Mouse (Mus musculus) forebrain, embryonic 10.5 days (tissue): ENCODE data around the gene Lrrc75b. TPM values are rescaled to one million over a fixed set of nuclear protein-coding genes. Genes with fewer than 3 reads are reported as not detected.
A peak's percentile ranks its signal among the peaks of the same experiment; 100 is the strongest.

ENCODE experiments used
- DNase-seq: peaks from one replicate; pipeline ENCODE4 v3.0.0-alpha.2; 2017; ENCODE audit warnings: low spot score; ENCODE audit errors: extremely low spot score
- H3K27ac ChIP-seq: fragments of 300-500 bp; sonication (generic); 2 replicates; pipeline ENCODE4 v1.5.1; 2016; ENCODE audit warnings: mild to moderate bottlenecking
- H3K27me3 ChIP-seq: fragments of 300-500 bp; sonication (generic); 2 replicates; pipeline ENCODE4 v1.6.1; 2016; ENCODE audit warnings: mild to moderate bottlenecking; ENCODE audit not compliant: poor library complexity, severe bottlenecking
- H3K36me3 ChIP-seq: fragments of 300-500 bp; sonication (generic); replicated peaks from 2 replicates; pipeline ENCODE4 v1.6.1; 2016; ENCODE audit warnings: mild to moderate bottlenecking, moderate library complexity
- H3K4me1 ChIP-seq: fragments of 300-500 bp; sonication (generic); 2 replicates; pipeline ENCODE4 v1.6.1; 2016
- H3K4me3 ChIP-seq: fragments of 300-500 bp; sonication (generic); 2 replicates; pipeline ENCODE4 v1.5.1; 2016; ENCODE audit warnings: mild to moderate bottlenecking, moderate library complexity
- H3K9me3 ChIP-seq: fragments of 300-500 bp; sonication (generic); 2 replicates; pipeline ENCODE4 v1.6.1; 2016; ENCODE audit warnings: mild to moderate bottlenecking, moderate library complexity
- WGBS: fragments of 180-500 bp; shearing (Covaris S2); methylation state at CpG from one replicate; pipeline ENCODE4 v1.1.7; 2016; 5-methylcytosine and 5-hydroxymethylcytosine counted together
- polyA plus RNA-seq: library from polyadenylated mRNA; unstranded; fragments of >200 nt; fragmentation: Nextera tagmentation; extraction: Ambion mirVana; gene quantifications from 2 replicates; pipeline ENCODE4 v1.2.1, GENCODE M21; 2016

Gene Lrrc75b
- polyA plus RNA-seq, 1 experiment from 2014 or later, result 1.1 TPM

- no peaks in the 10 kb centered on the region for H3K9me3 ChIP-seq
- DNase-seq, result no peak
- no peaks in the 10 kb centered on the region for H3K36me3 ChIP-seq
- H3K4me1 ChIP-seq, result peaks cover 25% of the 10 kb centered on the region
- H3K4me3 ChIP-seq, result no peak overlapping the region
- 74% methylated on average over 6 of the region's 6 CpGs for WGBS
- peaks cover 73% of the 10 kb centered on the region for H3K27me3 ChIP-seq
- H3K27ac ChIP-seq, result no peak overlapping the region
These were observed 5.3 kb upstream of the Lrrc75b start for GRCm38 (mm10) chr10:75565436-75565835.

- H3K27me3 ChIP-seq, result peaks cover 75% of the 10 kb centered on the region
- WGBS, result 85% methylated on average over 12 of the region's 12 CpGs
- DNase-seq, result no peak
These were observed 4.6 kb upstream of the Lrrc75b start for GRCm38 (mm10) chr10:75564687-75565265.

DNA sequence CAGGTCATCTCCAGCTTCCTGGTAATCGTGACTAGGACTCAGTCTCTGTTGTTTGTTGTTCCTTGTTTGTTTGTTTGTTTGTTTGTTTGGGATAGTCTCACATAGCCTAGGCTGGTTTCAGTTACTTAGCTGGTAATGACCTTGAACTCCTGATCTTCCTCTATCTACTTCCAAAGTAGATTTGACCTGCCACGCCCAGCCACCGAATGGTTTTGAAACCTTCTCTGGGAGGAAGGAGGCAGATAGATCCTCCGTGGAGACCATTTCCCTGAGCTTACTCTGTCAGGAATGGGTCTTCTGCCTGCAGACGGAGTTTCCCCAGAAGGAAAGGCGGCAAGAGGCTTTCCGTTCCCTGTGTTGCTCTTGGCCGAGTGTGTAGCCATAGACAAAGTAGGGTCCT, 2.5 kb upstream of the Lrrc75b start:
- H3K9me3 ChIP-seq, result no peaks in the 10 kb centered on the region
- no peak overlapping the region for H3K27ac ChIP-seq
- peaks cover 75% of the 10 kb centered on the region for H3K27me3 ChIP-seq
- H3K36me3 ChIP-seq, result no peaks in the 10 kb centered on the region
- no peak for DNase-seq
- WGBS, result 88% methylated on average over 8 of the region's 8 CpGs
- peaks cover 35% of the 10 kb centered on the region for H3K4me1 ChIP-seq
- no peak overlapping the region for H3K4me3 ChIP-seq

More at GRCm38 (mm10) chr10:75564687-75565265, 4.6 kb upstream of the Lrrc75b start:
- Histone ChIP-seq H3K4me1 (peaks cover 32% of the 10 kb centered on the region), H3K36me3 (no peaks in the 10 kb centered on the region), H3K4me3 (no peak overlapping the region), H3K9me3 (no peaks in the 10 kb centered on the region), H3K27ac (no peak overlapping the region)

DNA sequence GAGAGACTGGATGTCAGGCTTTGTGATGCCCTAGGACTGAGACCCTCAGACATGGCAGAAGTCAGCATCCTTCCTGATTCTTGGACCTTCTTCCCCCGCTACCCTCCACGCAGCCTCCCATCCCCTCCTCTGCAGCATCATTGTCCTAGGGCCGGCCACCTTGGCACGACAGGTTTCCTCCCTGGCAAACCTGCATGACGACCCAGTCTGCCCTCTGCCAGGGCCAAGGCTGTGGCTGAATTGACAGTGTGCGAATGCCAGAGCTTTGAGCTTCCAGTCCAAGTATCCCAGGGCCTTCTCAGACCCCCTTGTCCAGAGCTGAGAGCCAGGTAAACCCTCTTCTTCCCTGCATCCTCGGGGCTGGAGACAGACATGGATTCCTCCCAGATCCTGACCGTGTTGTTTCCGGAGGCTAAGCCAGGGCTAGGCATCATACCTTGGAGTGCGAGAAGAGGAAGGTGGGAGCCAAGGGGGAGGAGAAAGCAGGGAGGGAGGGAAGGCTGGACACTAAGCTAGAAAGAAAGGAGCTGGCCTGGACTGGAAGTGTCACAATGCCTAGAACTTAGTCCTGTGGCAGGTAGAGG, 1.0 kb upstream of the Lrrc75b start, which contains the start of gene Ggt1:
TSS of gene Ggt1 (plus strand) at position 534 of the 584 bp plus-strand sequence.
- Histone ChIP-seq H3K36me3 (no peaks in the 10 kb centered on the region), H3K4me1 (peaks cover 45% of the 10 kb centered on the region), H3K4me3 (peak within 1 kb of the TSS; percentile 74), H3K27me3 (peaks cover 88% of the 10 kb centered on the region), H3K9me3 (no peaks in the 10 kb centered on the region), H3K27ac (0 out of 2 replicates have a peak within 1 kb of the TSS, but pooled peaks have one; percentile 85)
- 43% methylated on average over 10 of the region's 10 CpGs for WGBS
- DNase-seq, result no peak

DNA sequence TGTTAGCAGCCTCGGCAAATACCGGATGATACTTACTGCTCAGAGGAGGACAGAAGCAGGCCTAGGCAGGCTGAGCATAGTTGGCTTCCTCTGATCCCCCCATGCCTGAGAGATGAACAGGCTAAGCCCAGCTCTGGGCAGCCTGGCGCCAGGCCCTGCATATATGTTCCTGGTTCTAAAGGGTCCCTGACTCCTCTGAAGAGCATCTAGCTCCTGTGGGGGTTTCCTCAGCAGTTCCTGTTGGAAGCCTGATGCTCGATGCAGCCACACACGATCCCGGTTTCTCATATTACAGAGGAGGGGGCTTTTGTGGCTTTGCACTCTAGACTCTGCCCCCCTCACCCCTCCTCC, 394 bp upstream of the Lrrc75b start:
- Histone ChIP-seq H3K9me3 (no peaks in the 10 kb centered on the region), H3K4me3 (peak overlapping the region; percentile 74), H3K4me1 (peaks cover 45% of the 10 kb centered on the region), H3K36me3 (no peaks in the 10 kb centered on the region), H3K27me3 (peaks cover 84% of the 10 kb centered on the region), H3K27ac (peak overlapping the region; percentile 85; the same call in 1 of the 2 replicates)
- no peak for DNase-seq
- WGBS, result 9% methylated on average over 6 of the region's 6 CpGs

GRCm38 (mm10) chr10:75559041-75559675, 972 bp downstream of the Lrrc75b start:
- Histone ChIP-seq H3K9me3 (no peaks in the 10 kb centered on the region), H3K27ac (peak overlapping the region; percentile 85), H3K27me3 (peaks cover 80% of the 10 kb centered on the region), H3K4me3 (peak overlapping the region; percentile 74), H3K4me1 (peaks cover 43% of the 10 kb centered on the region), H3K36me3 (no peaks in the 10 kb centered on the region)
- peak; percentile 37 for DNase-seq
- WGBS, result 5% methylated on average over 14 of the region's 14 CpGs

- WGBS, result 28% methylated on average over 3 of the region's 3 CpGs
These were observed 1.6 kb downstream of the Lrrc75b start for GRCm38 (mm10) chr10:75558515-75558914.

DNA sequence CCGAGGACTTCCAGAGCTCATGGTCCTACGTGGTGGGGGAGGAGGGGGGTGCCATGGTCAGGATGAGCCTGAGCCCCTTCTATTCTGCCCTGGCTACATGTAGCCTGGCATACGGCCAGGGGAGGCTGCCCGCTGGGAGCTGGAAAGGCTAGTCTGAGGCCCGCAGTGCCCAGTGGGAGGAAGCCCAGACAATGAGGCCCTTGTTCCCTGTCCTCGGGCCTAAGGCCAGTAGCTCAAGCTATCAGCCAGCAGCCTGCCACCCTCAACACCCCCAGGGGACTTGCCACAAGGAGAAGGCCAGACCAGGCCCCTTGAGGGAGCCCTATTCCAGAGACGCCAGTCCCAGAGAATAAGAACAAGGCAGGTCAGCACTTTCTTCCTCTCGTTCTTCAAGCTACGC, 4.1 kb downstream of the Lrrc75b start:
- no peaks in the 10 kb centered on the region for H3K9me3 ChIP-seq
- no peak overlapping the region for H3K4me3 ChIP-seq
- DNase-seq, result no peak
- peaks cover 50% of the 10 kb centered on the region for H3K27me3 ChIP-seq
- peaks cover 53% of the 10 kb centered on the region for H3K4me1 ChIP-seq
- peak overlapping the region; percentile 73 for H3K27ac ChIP-seq
- WGBS, result 46% methylated on average over 9 of the region's 9 CpGs
- H3K36me3 ChIP-seq, result no peaks in the 10 kb centered on the region

More at GRCm38 (mm10) chr10:75558515-75558914, 1.6 kb downstream of the Lrrc75b start:
- Histone ChIP-seq H3K4me1 (peaks cover 43% of the 10 kb centered on the region), H3K27me3 (peaks cover 74% of the 10 kb centered on the region), H3K9me3 (no peaks in the 10 kb centered on the region), H3K36me3 (no peaks in the 10 kb centered on the region), H3K27ac (no peak overlapping the region), H3K4me3 (0 out of 2 replicates have a peak overlapping the region, but pooled peaks have one; percentile 74)
- no peak for DNase-seq

DNA sequence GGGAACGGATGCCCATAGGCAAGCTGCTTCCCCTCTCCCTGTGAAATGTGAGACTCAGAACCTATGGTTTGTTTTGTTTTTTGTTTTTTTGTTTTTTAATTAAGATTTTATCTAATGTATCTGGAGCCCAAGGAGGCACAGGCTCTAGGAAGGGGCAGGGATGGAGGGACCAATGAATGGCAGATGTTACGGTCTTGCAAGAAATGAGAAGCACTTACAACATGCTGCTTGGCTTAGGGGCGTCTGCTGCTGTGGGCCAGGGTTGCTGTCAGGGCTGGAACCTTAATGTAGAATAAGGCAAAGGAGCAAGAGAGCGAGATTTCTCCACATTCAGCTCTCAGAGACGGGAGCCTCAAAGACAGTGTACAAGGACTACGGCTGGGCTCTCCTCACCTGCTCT, 4.6 kb downstream of the Lrrc75b start:
- H3K27me3 ChIP-seq, result peaks cover 46% of the 10 kb centered on the region
- no peaks in the 10 kb centered on the region for H3K36me3 ChIP-seq
- no peak for DNase-seq
- peaks cover 50% of the 10 kb centered on the region for H3K4me1 ChIP-seq
- WGBS, result 75% methylated on average over 6 of the region's 6 CpGs
- H3K9me3 ChIP-seq, result no peaks in the 10 kb centered on the region
- H3K4me3 ChIP-seq, result no peak overlapping the region
- H3K27ac ChIP-seq, result peak overlapping the region; percentile 73

GRCm38 (mm10) chr10:75554090-75554489, 6.0 kb downstream of the Lrrc75b start:
- peaks cover 31% of the 10 kb centered on the region for H3K27me3 ChIP-seq
- no peak for DNase-seq
- H3K27ac ChIP-seq, result no peak overlapping the region
- H3K4me3 ChIP-seq, result no peak overlapping the region
- WGBS, result 90% methylated on average over 8 of the region's 8 CpGs
- peaks cover 36% of the 10 kb centered on the region for H3K4me1 ChIP-seq
- no peaks in the 10 kb centered on the region for H3K9me3 ChIP-seq
- H3K36me3 ChIP-seq, result no peaks in the 10 kb centered on the region

DNA sequence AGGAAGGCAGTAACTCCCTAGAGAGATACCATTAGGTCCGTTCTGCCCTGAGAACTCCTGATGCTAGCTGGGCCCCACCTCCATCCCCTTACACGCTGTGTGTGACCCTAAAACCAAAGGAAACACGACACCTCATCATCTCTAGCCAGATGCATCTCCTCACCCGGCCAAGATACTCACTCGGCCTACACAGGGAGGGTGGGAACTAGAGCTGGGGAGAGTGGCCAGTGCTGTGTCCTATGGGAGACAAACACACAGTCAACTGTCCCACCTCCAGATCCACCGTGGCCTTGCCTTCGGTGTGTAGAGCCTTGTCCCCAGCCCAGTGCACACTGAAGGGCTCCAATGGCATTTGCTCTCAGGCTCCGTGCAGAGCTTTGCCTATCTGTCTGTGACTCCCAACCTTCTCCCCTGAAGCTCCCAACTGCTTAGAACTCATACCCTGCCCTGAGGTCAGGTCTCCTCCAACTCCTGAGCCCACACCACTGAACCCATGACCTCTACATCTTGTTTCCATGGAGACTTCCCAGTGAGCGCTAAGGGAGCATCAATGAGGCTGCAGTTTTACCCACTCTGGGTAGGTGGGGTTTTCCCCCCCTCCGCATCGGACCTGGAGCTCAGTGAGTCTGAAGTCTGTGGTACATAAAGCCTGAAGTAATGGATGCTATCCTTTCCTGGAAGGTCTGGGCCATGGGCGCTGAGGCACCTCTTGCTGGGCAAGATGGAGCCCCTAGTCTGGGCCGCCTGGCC, 7.3 kb downstream of the Lrrc75b start:
- Histone ChIP-seq H3K27me3 (peaks cover 19% of the 10 kb centered on the region), H3K36me3 (no peaks in the 10 kb centered on the region), H3K4me1 (peaks cover 27% of the 10 kb centered on the region), H3K27ac (no peak overlapping the region), H3K9me3 (no peaks in the 10 kb centered on the region), H3K4me3 (no peak overlapping the region)
- no peak for DNase-seq
- 75% methylated on average over 13 of the region's 13 CpGs for WGBS

GRCm38 (mm10) chr10:75552106-75552505, 8.0 kb downstream of the Lrrc75b start:
- Histone ChIP-seq H3K36me3 (no peaks in the 10 kb centered on the region), H3K27ac (no peak overlapping the region), H3K4me1 (peaks cover 25% of the 10 kb centered on the region), H3K4me3 (no peak overlapping the region), H3K27me3 (peaks cover 11% of the 10 kb centered on the region), H3K9me3 (no peaks in the 10 kb centered on the region)
- no peak for DNase-seq
- 81% methylated on average over 2 of the region's 2 CpGs for WGBS
